Mouse (Mus musculus): ENCODE results near the gene Pa2g4. TPM values are rescaled to one million over a fixed set of nuclear protein-coding genes. Genes with fewer than 3 reads are reported as not detected.
A peak's percentile ranks its signal among the peaks of the same experiment; 100 is the strongest.

Gene Pa2g4
- polyA plus RNA-seq, 1 experiment from 2014 or later: 205 TPM

GRCm38 (mm10) chr10:128589464-128590192 is 23.8 kb upstream of the Pa2g4 start, which contains the start of gene Erbb3:
Gene Erbb3 (minus strand): TSS chr10:128589652.
- Histone ChIP-seq H3K4me1 (replicated peaks) (peaks cover 34% of the 10 kb centered on the region), H3K9me3 (no peaks in the 10 kb centered on the region), H3K4me3 (peak within 1 kb of the TSS; percentile 72), H3K27me3 (ENCODE audit: insufficient read depth, poor library complexity, severe bottlenecking) (peaks cover 55% of the 10 kb centered on the region), H3K27ac (peak within 1 kb of the TSS; percentile 82), H3K36me3 (no peaks in the 10 kb centered on the region)
- WGBS: under 1% methylated on average over 43 of the region's 43 CpGs
- peak; percentile 67 for DNase-seq (ENCODE audit: low spot score)

GRCm38 (mm10) chr10:128588775-128589463 is 23.1 kb upstream of the Pa2g4 start:
- H3K4me3 ChIP-seq: peak overlapping the region; percentile 72
- DNase-seq (ENCODE audit: low spot score): no peak
- H3K4me1 ChIP-seq (replicated peaks): peaks cover 36% of the 10 kb centered on the region
- H3K27me3 ChIP-seq (ENCODE audit: insufficient read depth, poor library complexity, severe bottlenecking): peaks cover 62% of the 10 kb centered on the region
- H3K9me3 ChIP-seq: no peaks in the 10 kb centered on the region
- WGBS: 3% methylated on average over 23 of the region's 23 CpGs
- H3K27ac ChIP-seq: peak overlapping the region; percentile 70
- no peaks in the 10 kb centered on the region for H3K36me3 ChIP-seq

GRCm38 (mm10) chr10:128588136-128588535 is 22.3 kb upstream of the Pa2g4 start:
- WGBS: 39% methylated on average over 1 of the region's 1 CpGs
- Histone ChIP-seq H3K4me1 (replicated peaks) (peaks cover 41% of the 10 kb centered on the region), H3K9me3 (no peaks in the 10 kb centered on the region), H3K36me3 (no peaks in the 10 kb centered on the region), H3K27ac (peak overlapping the region; percentile 63), H3K4me3 (peak overlapping the region; percentile 72), H3K27me3 (ENCODE audit: insufficient read depth, poor library complexity, severe bottlenecking) (peaks cover 69% of the 10 kb centered on the region)
- DNase-seq (ENCODE audit: low spot score): no peak

GRCm38 (mm10) chr10:128587697-128588096 is 21.9 kb upstream of the Pa2g4 start:
- Histone ChIP-seq H3K36me3 (no peaks in the 10 kb centered on the region), H3K27me3 (ENCODE audit: insufficient read depth, poor library complexity, severe bottlenecking) (peaks cover 73% of the 10 kb centered on the region), H3K9me3 (no peaks in the 10 kb centered on the region), H3K4me3 (peak overlapping the region; percentile 72), H3K4me1 (replicated peaks) (peaks cover 41% of the 10 kb centered on the region), H3K27ac (peak overlapping the region; percentile 63)
- 55% methylated on average over 8 of the region's 8 CpGs for WGBS
- DNase-seq (ENCODE audit: low spot score): no peak

- peak overlapping the region; percentile 63; the same call in 1 of the 2 replicates for H3K27ac ChIP-seq
- no peaks in the 10 kb centered on the region for H3K36me3 ChIP-seq
- WGBS: 49% methylated on average over 4 of the region's 4 CpGs
- H3K4me1 ChIP-seq (replicated peaks): peaks cover 41% of the 10 kb centered on the region
- no peak for DNase-seq (ENCODE audit: low spot score)
- peaks cover 74% of the 10 kb centered on the region for H3K27me3 ChIP-seq (ENCODE audit: insufficient read depth, poor library complexity, severe bottlenecking)
- H3K4me3 ChIP-seq: peak overlapping the region; percentile 72; the same call in 1 of the 2 replicates
- no peaks in the 10 kb centered on the region for H3K9me3 ChIP-seq
Observed at GRCm38 (mm10) chr10:128587120-128587519, 21.3 kb upstream of the Pa2g4 start.

GRCm38 (mm10) chr10:128586546-128586945 is 20.8 kb upstream of the Pa2g4 start:
- Histone ChIP-seq H3K36me3 (no peaks in the 10 kb centered on the region), H3K4me1 (replicated peaks) (peaks cover 41% of the 10 kb centered on the region), H3K4me3 (peak overlapping the region; percentile 29; the same call in 1 of the 2 replicates), H3K9me3 (no peaks in the 10 kb centered on the region), H3K27me3 (ENCODE audit: insufficient read depth, poor library complexity, severe bottlenecking) (peaks cover 74% of the 10 kb centered on the region), H3K27ac (peak overlapping the region; percentile 63; the same call in 1 of the 2 replicates)
- DNase-seq (ENCODE audit: low spot score): no peak
- WGBS: 13% methylated on average over 1 of the region's 1 CpGs

- Histone ChIP-seq H3K27me3 (ENCODE audit: insufficient read depth, poor library complexity, severe bottlenecking) (peaks cover 65% of the 10 kb centered on the region), H3K36me3 (no peaks in the 10 kb centered on the region), H3K9me3 (no peaks in the 10 kb centered on the region), H3K27ac (no peak overlapping the region), H3K4me3 (peak overlapping the region; percentile 5; the same call in 1 of the 2 replicates), H3K4me1 (replicated peaks) (peaks cover 27% of the 10 kb centered on the region)
- no peak for DNase-seq (ENCODE audit: low spot score)
- 12% methylated on average over 4 of the region's 4 CpGs for WGBS
Observed at GRCm38 (mm10) chr10:128584386-128584785, 18.6 kb upstream of the Pa2g4 start.

GRCm38 (mm10) chr10:128583644-128584043 is 17.9 kb upstream of the Pa2g4 start:
- H3K4me3 ChIP-seq: peak overlapping the region; percentile 5; the same call in 1 of the 2 replicates
- 15% methylated on average over 7 of the region's 7 CpGs for WGBS
- no peak overlapping the region for H3K27ac ChIP-seq
- H3K27me3 ChIP-seq (ENCODE audit: insufficient read depth, poor library complexity, severe bottlenecking): peaks cover 58% of the 10 kb centered on the region
- no peaks in the 10 kb centered on the region for H3K9me3 ChIP-seq
- peaks cover 21% of the 10 kb centered on the region for H3K4me1 ChIP-seq (replicated peaks)
- no peak for DNase-seq (ENCODE audit: low spot score)
- H3K36me3 ChIP-seq: no peaks in the 10 kb centered on the region

GRCm38 (mm10) chr10:128579731-128580130 is 13.9 kb upstream of the Pa2g4 start:
- DNase-seq (ENCODE audit: low spot score): no peak
- WGBS: 86% methylated on average over 4 of the region's 4 CpGs
- H3K9me3 ChIP-seq: 0 out of 2 replicates have a peak, but pooled peaks cover 2% of the 10 kb centered on the region
- peaks cover 3% of the 10 kb centered on the region; the same call in 1 of the 2 replicates for H3K36me3 ChIP-seq
- peaks cover 7% of the 10 kb centered on the region; the same call in 1 of the 2 replicates for H3K4me1 ChIP-seq (replicated peaks)
- no peak overlapping the region for H3K4me3 ChIP-seq
- H3K27me3 ChIP-seq (ENCODE audit: insufficient read depth, poor library complexity, severe bottlenecking): peaks cover 20% of the 10 kb centered on the region
- no peak overlapping the region for H3K27ac ChIP-seq

- H3K27me3 ChIP-seq (ENCODE audit: insufficient read depth, poor library complexity, severe bottlenecking): peaks cover 16% of the 10 kb centered on the region
- 0 out of 2 replicates have a peak, but pooled peaks cover 2% of the 10 kb centered on the region for H3K9me3 ChIP-seq
- peaks cover 7% of the 10 kb centered on the region; the same call in 1 of the 2 replicates for H3K4me1 ChIP-seq (replicated peaks)
- H3K4me3 ChIP-seq: no peak overlapping the region
- H3K36me3 ChIP-seq: peaks cover 3% of the 10 kb centered on the region; the same call in 1 of the 2 replicates
- DNase-seq (ENCODE audit: low spot score): no peak
- no peak overlapping the region for H3K27ac ChIP-seq
- WGBS: 89% methylated on average over 3 of the region's 3 CpGs
Observed at GRCm38 (mm10) chr10:128579298-128579697, 13.5 kb upstream of the Pa2g4 start.

- H3K4me3 ChIP-seq: no peak overlapping the region
- H3K4me1 ChIP-seq (replicated peaks): no peaks in the 10 kb centered on the region; the same call in 1 of the 2 replicates
- 80% methylated on average over 11 of the region's 11 CpGs for WGBS
- H3K27me3 ChIP-seq (ENCODE audit: insufficient read depth, poor library complexity, severe bottlenecking): peaks cover 7% of the 10 kb centered on the region; the same call in 1 of the 2 replicates
- 0 out of 2 replicates have a peak, but pooled peaks cover 2% of the 10 kb centered on the region for H3K9me3 ChIP-seq
- H3K36me3 ChIP-seq: peaks cover 3% of the 10 kb centered on the region; the same call in 1 of the 2 replicates
- no peak overlapping the region for H3K27ac ChIP-seq
- DNase-seq (ENCODE audit: low spot score): no peak
Observed at GRCm38 (mm10) chr10:128578330-128578729, 12.5 kb upstream of the Pa2g4 start.

- peaks cover 3% of the 10 kb centered on the region; the same call in 1 of the 2 replicates for H3K36me3 ChIP-seq
- DNase-seq (ENCODE audit: low spot score): no peak
Observed at GRCm38 (mm10) chr10:128575063-128575462, 9.3 kb upstream of the Pa2g4 start.

More at GRCm38 (mm10) chr10:128575063-128575462, 9.3 kb upstream of the Pa2g4 start:
- Histone ChIP-seq H3K27me3 (ENCODE audit: insufficient read depth, poor library complexity, severe bottlenecking) (no peaks in the 10 kb centered on the region), H3K9me3 (0 out of 2 replicates have a peak, but pooled peaks cover 2% of the 10 kb centered on the region), H3K4me3 (no peak overlapping the region), H3K27ac (no peak overlapping the region), H3K4me1 (replicated peaks) (no peaks in the 10 kb centered on the region; the same call in 1 of the 2 replicates)
- WGBS: 94% methylated on average over 2 of the region's 2 CpGs

Measured in hindbrain, embryonic 10.5 days (tissue).